Mouse (Mus musculus): ENCODE measurements at regions not wholly inside any gene's neighbourhood (a gene's known extent, or its start where the extent isn't known, plus 50 kb on each side); places are given as distances from the start of the nearest gene placed in this dataset.
"Not testable (repeated sequence)": the region's sequence is repeated elsewhere in the genome, so short reads cannot be mapped to it uniquely, and the experiment has no call there.

DNA sequence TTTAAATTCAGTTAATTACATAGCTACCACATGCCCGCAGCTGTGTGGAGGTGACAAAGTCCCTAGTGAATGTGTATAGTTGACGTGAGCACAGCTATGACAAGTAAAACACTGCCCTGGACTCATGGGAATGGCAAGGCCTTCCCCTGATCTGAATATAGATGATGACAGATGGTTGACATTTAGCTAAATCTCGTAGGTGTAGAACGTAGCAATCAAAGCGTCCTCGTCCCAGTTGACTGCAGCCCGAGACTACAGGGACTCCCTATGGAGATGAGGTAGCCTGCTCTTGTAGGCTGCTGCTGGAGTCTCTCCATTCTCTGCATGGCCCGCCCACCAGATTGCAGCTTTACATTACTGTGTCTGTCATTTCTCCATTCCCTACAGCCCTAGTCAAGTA, 107.0 kb upstream of the Slc1a3 start:
- H3K4me2 ChIP-seq (replicated peaks; ENCODE audit: low read depth): no peak overlapping the region
- no peaks in the 10 kb centered on the region for H3K36me3 ChIP-seq (ENCODE audit: control insufficient read depth, insufficient read depth, low read length)
- no peak overlapping the region for H3K4me3 ChIP-seq (ENCODE audit: low read depth, low read length)
- no peak for ATAC-seq (ENCODE audit: low FRiP score, low TSS enrichment)
- TF ChIP-seq CTCF (IDR thresholded peaks at IDR 0.05; ENCODE audit: low read depth) (no peak), EP300 (optimal IDR thresholded peaks at IDR 0.05) (no peak)
- H3K9ac ChIP-seq (ENCODE audit: low read length): no peak overlapping the region
- H3K4me1 ChIP-seq (replicated peaks; ENCODE audit: control insufficient read depth, insufficient read depth): no peaks in the 10 kb centered on the region
- H3K9me3 ChIP-seq (ENCODE audit: control insufficient read depth, low read length): no peaks in the 10 kb centered on the region
- no peak overlapping the region for H3K27ac ChIP-seq (replicated peaks)
- DNase-seq (ENCODE audit: low spot score): no peak
- no peaks in the 10 kb centered on the region for H3K27me3 ChIP-seq (ENCODE audit: control insufficient read depth, insufficient read depth, low read length)
- 87% methylated on average over 8 of the region's 8 CpGs for WGBS

DNA sequence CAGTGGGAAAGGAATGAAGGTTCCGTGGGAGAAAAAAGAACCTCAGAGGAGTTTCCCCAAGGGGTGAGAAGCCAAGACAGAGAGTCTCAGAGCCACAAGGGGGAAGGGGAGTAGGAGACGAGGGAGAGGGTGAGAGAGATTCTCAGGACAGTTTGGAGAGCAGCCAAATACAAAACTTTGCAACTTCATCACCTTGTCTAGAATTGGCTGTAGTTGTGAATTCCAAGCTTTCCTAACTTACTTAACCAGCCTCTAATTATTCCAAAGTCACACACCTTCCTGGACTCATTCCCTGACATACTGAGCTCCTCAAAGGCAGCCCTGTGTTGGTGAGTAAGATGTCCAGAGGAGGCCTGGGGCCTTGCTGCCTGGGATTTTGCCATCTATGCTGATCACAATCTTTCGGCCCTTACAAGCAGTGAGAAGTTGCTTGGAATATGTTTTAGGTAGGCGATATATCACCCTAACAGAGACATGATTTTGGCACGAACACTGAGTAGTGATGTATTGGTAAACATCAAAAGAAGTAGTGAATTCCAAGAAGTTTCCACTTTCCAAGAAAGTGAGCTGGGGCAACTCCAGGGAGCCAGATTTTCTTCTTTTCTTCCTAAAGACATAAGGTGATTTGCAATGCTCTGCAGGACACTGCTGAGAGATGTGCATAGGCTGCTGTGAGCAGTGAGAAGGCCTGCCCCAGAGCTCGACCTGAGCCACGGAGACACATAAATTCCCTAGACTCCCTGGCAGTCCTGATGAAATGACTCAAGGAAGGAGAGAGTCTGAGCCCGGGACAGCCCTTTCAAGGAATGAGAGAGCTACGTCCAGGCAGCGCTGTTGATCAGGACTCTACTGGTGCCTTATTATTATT, 106.2 kb upstream of the Slc1a3 start:
- Histone ChIP-seq H3K27me3 (ENCODE audit: control insufficient read depth, insufficient read depth, low read length) (no peaks in the 10 kb centered on the region), H3K4me3 (ENCODE audit: low read depth, low read length) (no peak overlapping the region), H3K4me1 (replicated peaks; ENCODE audit: control insufficient read depth, insufficient read depth) (no peaks in the 10 kb centered on the region), H3K4me2 (replicated peaks; ENCODE audit: low read depth) (no peak overlapping the region), H3K9me3 (ENCODE audit: control insufficient read depth, low read length) (no peaks in the 10 kb centered on the region), H3K36me3 (ENCODE audit: control insufficient read depth, insufficient read depth, low read length) (no peaks in the 10 kb centered on the region), H3K27ac (replicated peaks) (no peak overlapping the region), H3K9ac (ENCODE audit: low read length) (no peak overlapping the region)
- no peak for DNase-seq (ENCODE audit: low spot score)
- peak; percentile 49; the same call in 1 of the 2 replicates for ATAC-seq (ENCODE audit: low FRiP score, low TSS enrichment)
- no peak for TF ChIP-seq CTCF (IDR thresholded peaks at IDR 0.05; ENCODE audit: low read depth)
- TF ChIP-seq EP300 (optimal IDR thresholded peaks at IDR 0.05): no peak
- WGBS: 59% methylated on average over 10 of the region's 10 CpGs

DNA sequence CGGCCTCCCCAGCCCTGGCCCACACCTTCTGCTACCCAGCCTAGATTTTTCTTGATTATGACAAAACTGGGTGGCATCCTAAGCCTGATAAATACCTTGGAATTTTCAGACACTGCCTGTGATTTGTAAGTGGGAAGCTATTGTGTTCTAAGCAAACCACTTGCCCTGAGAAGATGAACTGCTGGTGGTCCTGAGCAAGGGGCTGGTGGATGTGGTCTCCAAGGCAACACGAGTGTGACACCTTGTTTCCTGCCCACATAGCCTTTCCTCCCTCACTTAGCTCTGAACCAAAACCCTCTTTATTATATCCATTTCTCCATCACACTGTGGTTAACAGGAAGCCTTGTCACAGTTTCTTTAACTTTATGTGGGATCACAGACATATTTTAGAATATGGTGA, 105.4 kb upstream of the Slc1a3 start:
- Histone ChIP-seq H3K27ac (replicated peaks) (no peak overlapping the region), H3K9ac (ENCODE audit: low read length) (no peak overlapping the region), H3K4me3 (ENCODE audit: low read depth, low read length) (no peak overlapping the region), H3K4me2 (replicated peaks; ENCODE audit: low read depth) (no peak overlapping the region), H3K4me1 (replicated peaks; ENCODE audit: control insufficient read depth, insufficient read depth) (no peaks in the 10 kb centered on the region), H3K9me3 (ENCODE audit: control insufficient read depth, low read length) (no peaks in the 10 kb centered on the region), H3K27me3 (ENCODE audit: control insufficient read depth, insufficient read depth, low read length) (no peaks in the 10 kb centered on the region), H3K36me3 (ENCODE audit: control insufficient read depth, insufficient read depth, low read length) (no peaks in the 10 kb centered on the region)
- 39% methylated on average over 2 of the region's 2 CpGs for WGBS
- TF ChIP-seq EP300 (optimal IDR thresholded peaks at IDR 0.05) (no peak), CTCF (IDR thresholded peaks at IDR 0.05; ENCODE audit: low read depth) (no peak)
- DNase-seq (ENCODE audit: low spot score) (no peak), ATAC-seq (ENCODE audit: low FRiP score, low TSS enrichment) (no peak)

DNA sequence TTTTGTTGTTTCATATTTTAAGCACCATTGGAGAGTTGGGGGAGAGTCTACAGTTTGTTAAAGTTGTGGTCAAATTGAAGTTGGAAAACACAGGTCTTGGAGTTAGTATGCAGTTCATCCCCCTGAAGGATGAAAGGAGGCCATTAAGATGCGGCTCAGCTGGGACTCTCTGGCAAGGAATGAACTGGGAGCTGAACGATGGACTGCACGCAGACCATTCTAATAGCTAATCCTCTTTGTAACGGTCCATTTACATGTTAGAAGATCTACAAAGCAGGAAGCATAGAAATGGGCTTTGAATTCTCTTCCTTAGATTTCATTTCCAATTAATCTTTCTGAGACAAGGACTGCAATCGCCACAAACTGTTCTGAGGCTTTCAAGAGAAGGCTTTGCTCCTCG, 104.7 kb upstream of the Slc1a3 start:
- Histone ChIP-seq H3K9me3 (ENCODE audit: control insufficient read depth, low read length) (no peaks in the 10 kb centered on the region), H3K4me1 (replicated peaks; ENCODE audit: control insufficient read depth, insufficient read depth) (no peaks in the 10 kb centered on the region), H3K4me2 (replicated peaks; ENCODE audit: low read depth) (no peak overlapping the region), H3K4me3 (ENCODE audit: low read depth, low read length) (no peak overlapping the region), H3K36me3 (ENCODE audit: control insufficient read depth, insufficient read depth, low read length) (no peaks in the 10 kb centered on the region), H3K27ac (replicated peaks) (no peak overlapping the region), H3K9ac (ENCODE audit: low read length) (no peak overlapping the region), H3K27me3 (ENCODE audit: control insufficient read depth, insufficient read depth, low read length) (no peaks in the 10 kb centered on the region)
- 56% methylated on average over 6 of the region's 6 CpGs for WGBS
- ATAC-seq (ENCODE audit: low FRiP score, low TSS enrichment) (no peak), DNase-seq (ENCODE audit: low spot score) (no peak)
- TF ChIP-seq CTCF (IDR thresholded peaks at IDR 0.05; ENCODE audit: low read depth) (no peak), EP300 (optimal IDR thresholded peaks at IDR 0.05) (no peak)

DNA sequence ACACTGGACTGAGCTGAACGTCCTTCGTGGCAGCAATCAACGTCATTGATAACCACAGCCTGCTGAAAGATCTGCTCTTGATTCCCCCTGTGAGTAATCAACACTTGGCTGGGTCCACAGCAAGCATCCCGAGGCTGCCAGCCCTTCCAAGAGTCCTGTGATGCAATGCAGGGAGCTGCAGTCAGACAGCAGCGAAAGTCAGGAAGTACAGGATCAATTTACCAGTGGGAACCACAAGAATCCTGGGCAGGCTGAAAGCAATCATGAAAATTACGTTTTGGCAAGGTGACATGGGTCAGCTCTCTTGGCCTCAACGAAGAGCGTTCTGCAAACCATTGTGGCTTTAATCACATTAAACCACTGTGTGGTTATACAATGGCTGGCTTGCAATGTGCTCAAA, 95.8 kb upstream of the Slc1a3 start:
- Histone ChIP-seq H3K4me2 (replicated peaks; ENCODE audit: low read depth) (no peak overlapping the region), H3K27ac (replicated peaks) (no peak overlapping the region), H3K4me1 (replicated peaks; ENCODE audit: control insufficient read depth, insufficient read depth) (no peaks in the 10 kb centered on the region), H3K4me3 (ENCODE audit: low read depth, low read length) (no peak overlapping the region), H3K9me3 (ENCODE audit: control insufficient read depth, low read length) (no peaks in the 10 kb centered on the region), H3K36me3 (ENCODE audit: control insufficient read depth, insufficient read depth, low read length) (no peaks in the 10 kb centered on the region), H3K9ac (ENCODE audit: low read length) (no peak overlapping the region), H3K27me3 (ENCODE audit: control insufficient read depth, insufficient read depth, low read length) (no peaks in the 10 kb centered on the region)
- TF ChIP-seq CTCF (IDR thresholded peaks at IDR 0.05; ENCODE audit: low read depth): no peak
- TF ChIP-seq EP300 (optimal IDR thresholded peaks at IDR 0.05): no peak
- 40% methylated on average over 8 of the region's 8 CpGs for WGBS
- ATAC-seq (ENCODE audit: low FRiP score, low TSS enrichment) (no peak), DNase-seq (ENCODE audit: low spot score) (no peak)

DNA sequence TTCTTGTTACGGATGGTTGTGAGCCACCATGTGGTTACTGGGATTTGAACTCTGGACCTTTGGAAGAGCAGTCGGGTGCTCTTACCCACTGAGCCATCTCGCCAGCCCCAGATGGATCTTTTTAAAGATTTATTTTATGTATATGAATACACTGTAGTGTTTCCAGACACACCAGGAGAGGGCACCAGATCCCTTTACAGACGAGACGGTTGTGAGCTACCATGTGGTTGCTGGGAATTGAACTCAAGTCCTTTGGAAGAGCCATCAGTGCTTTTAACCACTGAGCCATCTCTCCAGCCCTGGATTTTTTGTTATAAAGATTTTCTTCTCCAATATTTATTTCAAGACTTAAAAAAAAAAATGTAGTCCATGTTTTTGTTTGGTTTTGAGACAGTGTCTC, 95.0 kb upstream of the Slc1a3 start:
- not testable (repeated sequence) for DNase-seq (ENCODE audit: low spot score); H3K4me2 ChIP-seq (replicated peaks; ENCODE audit: low read depth); H3K4me1 ChIP-seq (replicated peaks; ENCODE audit: control insufficient read depth, insufficient read depth); H3K27ac ChIP-seq (replicated peaks); H3K4me3 ChIP-seq (ENCODE audit: low read depth, low read length); H3K36me3 ChIP-seq (ENCODE audit: control insufficient read depth, insufficient read depth, low read length); H3K9me3 ChIP-seq (ENCODE audit: control insufficient read depth, low read length); H3K9ac ChIP-seq (ENCODE audit: low read length); ATAC-seq (ENCODE audit: low FRiP score, low TSS enrichment); H3K27me3 ChIP-seq (ENCODE audit: control insufficient read depth, insufficient read depth, low read length)
- WGBS: 93% methylated on average over 4 of the region's 5 CpGs
